Mouse (Mus musculus) MEL (cell line): ENCODE data around the gene 6030408B16Rik. TPM values are rescaled to one million over a fixed set of nuclear protein-coding genes. Genes with fewer than 3 reads are reported as not detected.

Source experiments
- DNase-seq: peaks from one replicate; pipeline ENCODE4 v3.0.0; 2011; ENCODE audit warnings: low read depth, low spot score
- H3K27ac ChIP-seq: 2 replicates; pipeline ENCODE4 v1.5.1; 2012; ENCODE audit warnings: low read depth, mild to moderate bottlenecking, control low read depth, low read length, moderate library complexity; ENCODE audit not compliant: control insufficient read depth
- H3K27me3 ChIP-seq, 2 experiments: fragments of 150-350 bp in 1 of 2; sonication (generic) in 1 of 2; 2 replicates each; pipeline ENCODE4 v1.6.1; 2012; ENCODE audit warnings: low read length in 2 of 2, mild to moderate bottlenecking in 2 of 2, improper control_type of control experiment in 1 of 2, moderate library complexity in 1 of 2; ENCODE audit not compliant: insufficient read depth in 2 of 2, control insufficient read depth in 1 of 2
- H3K36me3 ChIP-seq, 2 experiments: 2 replicates each; pipeline ENCODE4 v1.6.1; 2012 to 2014; ENCODE audit warnings: low read length in 2 of 2, improper control_type of control experiment in 1 of 2, inconsistent platforms in 1 of 2, mild to moderate bottlenecking in 1 of 2; ENCODE audit not compliant: insufficient read depth in 2 of 2, control insufficient read depth in 1 of 2
- H3K4me1 ChIP-seq, 2 experiments: fragments of 150-350 bp in 1 of 2; sonication (generic) in 1 of 2; 2 replicates each; pipeline ENCODE4 v1.6.1; 2012; ENCODE audit warnings: low read length in 2 of 2, improper control_type of control experiment in 1 of 2, mild to moderate bottlenecking in 1 of 2; ENCODE audit not compliant: insufficient read depth in 2 of 2, control insufficient read depth in 1 of 2
- H3K4me3 ChIP-seq, 2 experiments: fragments of 150-350 bp in 1 of 2; sonication (generic) in 1 of 2; 2 replicates each; pipeline ENCODE4 v1.5.1; 2012; ENCODE audit warnings: low read depth in 2 of 2, low read length in 2 of 2, mild to moderate bottlenecking in 2 of 2, moderate library complexity in 2 of 2, control low read depth in 1 of 2, improper control_type of control experiment in 1 of 2; ENCODE audit not compliant: control insufficient read depth in 1 of 2, insufficient read depth in 1 of 2
- H3K79me2 ChIP-seq: 2 replicates; pipeline ENCODE4 v1.6.1; 2012; ENCODE audit warnings: mild to moderate bottlenecking, low read length, moderate library complexity; ENCODE audit not compliant: control insufficient read depth, poor library complexity, insufficient read depth
- H3K9ac ChIP-seq: 2 replicates; pipeline ENCODE4 v1.6.1; 2012; ENCODE audit warnings: low read depth, mild to moderate bottlenecking, control low read depth, low read length, moderate library complexity; ENCODE audit not compliant: control insufficient read depth, poor library complexity, severe bottlenecking
- H3K9me3 ChIP-seq: fragments of 150-350 bp; sonication (generic); replicated peaks from 2 replicates; pipeline ENCODE4 v1.6.1; 2012; ENCODE audit warnings: mild to moderate bottlenecking, low read length, improper control_type of control experiment, moderate library complexity; ENCODE audit not compliant: insufficient read depth
- BHLHE40 ChIP-seq: IDR thresholded peaks from 2 replicates; pipeline ENCODE4 v1.6.1; 2012; ENCODE audit warnings: low read depth, mild to moderate bottlenecking, inconsistent platforms, low read length, improper control_type of control experiment, borderline replicate concordance
- CHD1 ChIP-seq: IDR thresholded peaks from 2 replicates; pipeline ENCODE4 v1.6.1; 2012; ENCODE audit warnings: low read depth, mild to moderate bottlenecking, inconsistent platforms, low read length, improper control_type of control experiment
- CHD2 ChIP-seq: IDR thresholded peaks from 2 replicates; pipeline ENCODE4 v1.6.1; 2011; ENCODE audit warnings: low read length, improper control_type of control experiment
- CTCF ChIP-seq, 3 experiments: IDR thresholded peaks in 2 of 3; conservative IDR thresholded peaks in 1 of 3; 2 replicates each; pipeline ENCODE4 v1.5.1; 2011 to 2012; ENCODE audit warnings: low read length in 3 of 3, low read depth in 2 of 3, mild to moderate bottlenecking in 2 of 3, improper control_type of control experiment in 1 of 3, inconsistent platforms in 1 of 3, mixed read lengths in 1 of 3, moderate library complexity in 1 of 3; ENCODE audit not compliant: control insufficient read depth in 1 of 3, insufficient read depth in 1 of 3, poor library complexity in 1 of 3, severe bottlenecking in 1 of 3
- E2F4 ChIP-seq: IDR thresholded peaks from 2 replicates; pipeline ENCODE4 v1.6.1; 2011; ENCODE audit warnings: low read depth, low read length, improper control_type of control experiment, borderline replicate concordance
- ELF1 ChIP-seq: IDR thresholded peaks from 2 replicates; pipeline ENCODE4 v1.6.1; 2014; ENCODE audit warnings: low read depth, mild to moderate bottlenecking, inconsistent platforms, low read length, improper control_type of control experiment, moderate library complexity
- EP300 ChIP-seq, 2 experiments: IDR thresholded peaks; 2 replicates each; pipeline ENCODE4 v1.6.1; 2011; ENCODE audit warnings: improper control_type of control experiment in 2 of 2, low read length in 2 of 2, low read depth in 1 of 2, mild to moderate bottlenecking in 1 of 2
- ETS1 ChIP-seq: IDR thresholded peaks from 2 replicates; pipeline ENCODE4 v1.6.1; 2012; ENCODE audit warnings: low read depth, mild to moderate bottlenecking, inconsistent platforms, low read length, improper control_type of control experiment, moderate library complexity
- GATA1 ChIP-seq: IDR thresholded peaks from 2 replicates; pipeline ENCODE4 v1.6.1; 2011; ENCODE audit warnings: low read depth, low read length, improper control_type of control experiment
- HCFC1 ChIP-seq: IDR thresholded peaks from 2 replicates; pipeline ENCODE4 v1.6.1; 2012; ENCODE audit warnings: low read depth, mild to moderate bottlenecking, inconsistent platforms, low read length, improper control_type of control experiment, moderate library complexity
- JUND ChIP-seq: IDR thresholded peaks from 2 replicates; pipeline ENCODE4 v1.6.1; 2011; ENCODE audit warnings: low read depth, mild to moderate bottlenecking, improper control_type of control experiment, low read length
- KAT2A ChIP-seq: conservative IDR thresholded peaks from 2 replicates; pipeline ENCODE4 v1.6.1; 2012; ENCODE audit warnings: low read depth, low read length, improper control_type of control experiment, inconsistent platforms
- MAFK ChIP-seq: IDR thresholded peaks from 2 replicates; pipeline ENCODE4 v1.6.1; 2011; ENCODE audit warnings: low read depth, mild to moderate bottlenecking, low read length, improper control_type of control experiment, borderline replicate concordance
- MAZ ChIP-seq: IDR thresholded peaks from 2 replicates; pipeline ENCODE4 v1.6.1; 2012; ENCODE audit warnings: low read depth, mild to moderate bottlenecking, inconsistent platforms, low read length, improper control_type of control experiment
- MEF2A ChIP-seq: IDR thresholded peaks from 2 replicates; pipeline ENCODE4 v1.6.1; 2014; ENCODE audit warnings: low read depth, mild to moderate bottlenecking, inconsistent platforms, low read length, improper control_type of control experiment; ENCODE audit not compliant: poor library complexity, insufficient replicate concordance, severe bottlenecking; ENCODE audit errors: extremely low read depth
- MYB ChIP-seq: IDR thresholded peaks from 2 replicates; pipeline ENCODE4 v1.6.1; 2011; ENCODE audit warnings: mild to moderate bottlenecking, low read depth, low read length, improper control_type of control experiment
- MYC ChIP-seq: IDR thresholded peaks from 2 replicates; pipeline ENCODE4 v1.6.1; 2011; ENCODE audit warnings: low read depth, mild to moderate bottlenecking, low read length, improper control_type of control experiment, moderate library complexity
- NRF1 ChIP-seq: IDR thresholded peaks from 2 replicates; pipeline ENCODE4 v1.6.1; 2014; ENCODE audit warnings: low read depth, mild to moderate bottlenecking, inconsistent platforms, low read length, improper control_type of control experiment, moderate library complexity; ENCODE audit not compliant: poor library complexity, insufficient read depth, severe bottlenecking
- POLR2A ChIP-seq, 2 experiments: IDR thresholded peaks; 2 replicates each; pipeline ENCODE4 v1.6.1; 2011 to 2012; ENCODE audit warnings: low read length in 2 of 2, mild to moderate bottlenecking in 2 of 2, control low read depth in 1 of 2, improper control_type of control experiment in 1 of 2, low read depth in 1 of 2, moderate library complexity in 1 of 2; ENCODE audit not compliant: control insufficient read depth in 1 of 2, insufficient read depth in 1 of 2, poor library complexity in 1 of 2
- POLR2AphosphoS2 ChIP-seq: IDR thresholded peaks from 2 replicates; pipeline ENCODE4 v1.6.1; 2011; ENCODE audit warnings: low read length, improper control_type of control experiment
- POLR2AphosphoS5 ChIP-seq: IDR thresholded peaks from 2 replicates; pipeline ENCODE4 v1.6.1; 2012; ENCODE audit warnings: low read depth, borderline replicate concordance, mild to moderate bottlenecking, inconsistent platforms, low read length, moderate library complexity, mixed read lengths
- RAD21 ChIP-seq: IDR thresholded peaks from 2 replicates; pipeline ENCODE4 v1.6.1; 2011; ENCODE audit warnings: mild to moderate bottlenecking, low read depth, low read length, improper control_type of control experiment
- RCOR1 ChIP-seq: IDR thresholded peaks from 2 replicates; pipeline ENCODE4 v1.6.1; 2012; ENCODE audit warnings: low read depth, mild to moderate bottlenecking, inconsistent platforms, low read length, improper control_type of control experiment
- SIN3A ChIP-seq: IDR thresholded peaks from 2 replicates; pipeline ENCODE4 v1.6.1; 2012; ENCODE audit warnings: low read length, improper control_type of control experiment, inconsistent platforms
- TAL1 ChIP-seq: IDR thresholded peaks from 2 replicates; pipeline ENCODE4 v1.6.1; 2012; ENCODE audit warnings: mild to moderate bottlenecking, inconsistent platforms, low read length, moderate library complexity, mixed read lengths
- TBP ChIP-seq: IDR thresholded peaks from 2 replicates; pipeline ENCODE4 v1.8.0; 2011; ENCODE audit warnings: low read depth, low read length, improper control_type of control experiment
- TCF12 ChIP-seq: IDR thresholded peaks from 2 replicates; pipeline ENCODE4 v1.6.1; 2014; ENCODE audit warnings: low read depth, mild to moderate bottlenecking, inconsistent platforms, low read length, improper control_type of control experiment, moderate library complexity
- UBTF ChIP-seq: IDR thresholded peaks from 2 replicates; pipeline ENCODE4 v1.6.1; 2012; ENCODE audit warnings: low read depth, mild to moderate bottlenecking, inconsistent platforms, low read length, improper control_type of control experiment, moderate library complexity, borderline replicate concordance; ENCODE audit not compliant: insufficient read depth
- USF1 ChIP-seq: IDR thresholded peaks from 2 replicates; pipeline ENCODE4 v1.6.1; 2014; ENCODE audit warnings: low read depth, mild to moderate bottlenecking, inconsistent platforms, low read length, improper control_type of control experiment, moderate library complexity
- USF2 ChIP-seq, 2 experiments: IDR thresholded peaks; 2 replicates each; pipeline ENCODE4 v1.6.1; 2011 to 2012; ENCODE audit warnings: improper control_type of control experiment in 2 of 2, low read length in 2 of 2, borderline replicate concordance in 1 of 2, inconsistent platforms in 1 of 2, low read depth in 1 of 2, mild to moderate bottlenecking in 1 of 2; ENCODE audit not compliant: insufficient read depth in 1 of 2
- ZC3H11A ChIP-seq: IDR thresholded peaks from 2 replicates; pipeline ENCODE4 v1.6.1; 2012; ENCODE audit warnings: low read depth, mild to moderate bottlenecking, inconsistent platforms, low read length, improper control_type of control experiment
- ZKSCAN1 ChIP-seq: IDR thresholded peaks from 2 replicates; pipeline ENCODE4 v1.6.1; 2012; ENCODE audit warnings: low read depth, mild to moderate bottlenecking, inconsistent platforms, low read length, improper control_type of control experiment, moderate library complexity
- ZMIZ1 ChIP-seq: IDR thresholded peaks from 2 replicates; pipeline ENCODE4 v1.6.1; 2012; ENCODE audit warnings: low read depth, mild to moderate bottlenecking, inconsistent platforms, low read length, improper control_type of control experiment, moderate library complexity
- ZNF384 ChIP-seq: IDR thresholded peaks from 2 replicates; pipeline ENCODE4 v1.6.1; 2012; ENCODE audit warnings: low read depth, mild to moderate bottlenecking, inconsistent platforms, low read length, improper control_type of control experiment
- polyA plus RNA-seq, 2 experiments: library from polyadenylated mRNA; stranded (reverse) in 1 of 2; unstranded in 1 of 2; fragments of >175 nt in 1 of 2; fragments of >200 nt in 1 of 2; gene quantifications; 2 replicates each; pipeline versions ENCODE4 v1.2.1 to v1.2.4; 2012; ENCODE audit warnings: low replicate concordance in 2 of 2, low read depth in 1 of 2; ENCODE audit not compliant: insufficient read length in 2 of 2, insufficient read depth in 1 of 2, missing spikeins in 1 of 2
- total RNA-seq: library from RNA; depleted of rRNA; stranded (reverse); fragments of 300-350 nt; gene quantifications from 2 replicates; pipeline ENCODE4 v1.2.3, GENCODE M21; 2012

6030408B16Rik gene
- total and polyA plus RNA-seq, 3 experiments = 0.12 to 0.18 TPM; not detected in 1

- Histone ChIP-seq H3K27me3 (no peaks in the 10 kb centered on the region), H3K36me3 (peaks cover 0 to 40% of the 10 kb centered on the region in 2 experiments; a peak in 2 of 4 replicates), H3K4me3 (peak overlapping the region; percentile 21 to 23; a peak in 3 of 4 replicates), H3K9me3 (no peaks in the 10 kb centered on the region), H3K27ac (peak overlapping the region; percentile 81), H3K4me1 (peaks cover 28 to 55% of the 10 kb centered on the region in 2 experiments), H3K79me2 (no peaks in the 10 kb centered on the region), H3K9ac (peak overlapping the region; percentile 28; the same call in 1 of the 2 replicates)
- DNase-seq = peak; percentile 91
- TF ChIP-seq JUND = no peak
- peak; percentile 4; the same call in 1 of the 2 replicates for TF ChIP-seq RCOR1
- TF ChIP-seq TCF12 = peak; percentile 27; the same call in 1 of the 2 replicates
- peak; percentile 99 for TF ChIP-seq TBP
- TF ChIP-seq USF2 (IDR thresholded peaks at IDR 0.05; ENCODE audit: borderline replicate concordance in 1 of 2, insufficient read depth in 1 of 2, low read depth in 1 of 2, low read length in 2 of 2) = 0 out of 4 replicates have a peak, but pooled peaks of 1 of the 2 experiments have one; percentile 32
- no peak for TF ChIP-seq MYC
- no peak for TF ChIP-seq MEF2A
- no peak for TF ChIP-seq GATA1
- peak; percentile 89 for TF ChIP-seq MYB
- no peak for TF ChIP-seq POLR2AphosphoS2
- TF ChIP-seq TAL1 = no peak
- TF ChIP-seq ZC3H11A = no peak
- TF ChIP-seq MAZ = no peak
- TF ChIP-seq RAD21 = no peak
- TF ChIP-seq MAFK = peak; percentile 95
- no peak; a peak in 1 of 4 replicates for TF ChIP-seq POLR2A (IDR thresholded peaks at IDR 0.05; ENCODE audit: control insufficient read depth in 1 of 2, insufficient read depth in 1 of 2, low read depth in 1 of 2, low read length in 2 of 2, poor library complexity in 1 of 2)
- peak; percentile 29; the same call in 1 of the 2 replicates for TF ChIP-seq HCFC1
- no peak for TF ChIP-seq NRF1
- no peak for TF ChIP-seq POLR2AphosphoS5
- no peak for TF ChIP-seq ELF1
- peak; percentile 59 for TF ChIP-seq SIN3A
- TF ChIP-seq ZMIZ1 = no peak
- peak; percentile 93 for TF ChIP-seq ZNF384
- TF ChIP-seq ETS1 = peak; percentile 79
- no peak for TF ChIP-seq KAT2A
- TF ChIP-seq CHD2 = no peak
- no peak for TF ChIP-seq E2F4
- TF ChIP-seq EP300 (IDR thresholded peaks at IDR 0.05; ENCODE audit: low read depth in 1 of 2, low read length in 2 of 2) = peak; percentile 78 to 81
- TF ChIP-seq BHLHE40 = peak; percentile 73; the same call in 1 of the 2 replicates
- no peak for TF ChIP-seq CHD1
- TF ChIP-seq ZKSCAN1 = 0 out of 2 replicates have a peak, but pooled peaks have one; percentile 1
- TF ChIP-seq USF1 = peak; percentile 87
- no peak for TF ChIP-seq UBTF
- TF ChIP-seq CTCF (IDR thresholded peaks at IDR 0.05 in 2 of 3, conservative IDR thresholded peaks at IDR 0.05 in 1 of 3; ENCODE audit: control insufficient read depth in 1 of 3, insufficient read depth in 1 of 3, low read depth in 2 of 3, low read length in 3 of 3, poor library complexity in 1 of 3, severe bottlenecking in 1 of 3) = peak in 2 of 3 experiments; percentile 12 to 34; a peak in 1 of 6 replicates
Observed at GRCm38 (mm10) chr15:101317814-101318500, 24.9 kb downstream of the 6030408B16Rik start.
